Mouse (Mus musculus) lung, adult 2 months (tissue): ENCODE data around the gene Olfr5.

Experiments used
- CTCF ChIP-seq: fragments of 200-500 bp; IDR thresholded peaks from 2 replicates; pipeline ENCODE4 v1.5.1; 2011; ENCODE audit warnings: mild to moderate bottlenecking, low read length, control low read depth; ENCODE audit not compliant: insufficient read depth
- POLR2A ChIP-seq: fragments of 200-500 bp; IDR thresholded peaks from 2 replicates; pipeline ENCODE4 v1.6.1; 2011; ENCODE audit warnings: low read depth, mild to moderate bottlenecking, control low read depth, low read length, borderline replicate concordance; ENCODE audit errors: extremely low read depth

DNA sequence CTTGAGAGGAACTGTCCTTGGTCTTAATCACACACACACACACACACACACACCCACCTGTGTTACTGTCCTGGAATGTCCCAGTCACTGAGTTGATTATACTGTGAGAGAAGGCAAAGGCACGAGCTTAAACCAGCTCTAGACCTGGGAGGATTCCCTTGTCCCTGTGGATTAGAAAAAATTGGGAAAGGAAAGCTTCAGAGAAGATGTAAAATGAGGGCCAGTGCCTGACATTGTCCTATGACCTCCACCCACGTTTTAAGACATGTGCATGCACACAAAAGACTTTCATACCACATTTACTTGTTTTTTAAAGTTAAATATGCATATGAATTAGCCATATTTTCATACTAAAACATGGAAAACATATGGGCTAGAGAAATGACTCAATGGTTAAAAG, at the start of gene Olfr5:
- TF ChIP-seq CTCF (no peak), POLR2A (no peak)
